Mouse (Mus musculus) adrenal gland (tissue): ENCODE data around the gene Ccdc144b.

Source experiments
- intact Hi-C: fragments of 180-260 bp; cut with DNase I; formaldehyde crosslinking; loops from one replicate; pipeline ENCODE4 v1.15.1; 2025

Ccdc144b gene

DNA sequence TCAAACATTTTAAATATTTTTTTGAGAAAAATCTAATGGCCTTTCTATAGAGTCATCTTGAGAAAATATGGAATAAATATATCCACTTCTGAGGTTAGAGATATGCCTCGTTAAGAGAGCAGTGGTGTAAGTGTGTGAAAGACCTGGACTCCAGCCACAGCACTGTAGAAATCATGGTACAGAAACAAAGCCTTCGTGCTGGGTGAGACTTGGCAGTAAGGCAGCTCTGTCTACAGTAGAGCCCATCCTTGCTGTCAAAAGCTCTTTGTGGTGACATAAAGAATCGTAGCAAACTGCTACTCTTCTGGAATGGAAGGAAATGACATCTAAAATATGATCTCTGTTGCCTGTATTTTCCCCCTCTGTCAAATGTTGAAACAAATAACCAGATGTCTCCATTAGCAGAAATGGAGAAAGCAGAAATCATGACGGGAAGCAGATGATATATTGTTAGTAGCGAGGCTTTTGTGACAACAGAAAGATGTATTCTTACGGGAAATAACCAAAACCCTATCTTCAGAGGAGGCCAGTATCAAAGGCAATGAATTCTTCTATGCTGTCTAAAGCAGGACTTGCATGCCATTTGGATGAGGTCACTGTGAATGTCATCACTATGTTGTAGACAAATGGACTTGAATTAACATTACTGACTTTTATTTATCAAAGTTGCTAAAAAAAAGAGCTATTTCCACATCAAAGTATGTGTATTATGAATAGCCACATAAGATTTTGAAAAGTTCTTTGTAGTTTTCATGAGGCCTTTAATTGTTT, 21.4 kb downstream of the Ccdc144b start:
- intact Hi-C loops = no loop called here

DNA sequence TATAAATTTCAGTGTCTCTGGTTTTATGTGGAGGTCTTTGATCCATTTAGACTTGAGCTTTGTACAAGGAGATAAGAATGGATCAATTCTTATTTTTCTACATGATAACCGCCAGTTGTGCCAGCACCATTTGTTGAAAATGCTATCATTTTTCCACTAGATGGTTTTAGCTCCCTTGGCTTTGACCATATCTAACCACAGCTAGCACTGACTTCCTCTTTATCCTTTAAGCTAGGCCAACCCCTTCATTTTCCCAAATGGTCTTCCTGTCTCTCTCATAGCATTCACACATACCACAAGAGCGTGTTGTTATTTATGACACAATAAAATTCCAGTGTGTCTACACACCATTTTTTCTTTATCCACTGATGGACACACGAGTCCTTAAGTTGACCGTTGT, 23.4 kb downstream of the Ccdc144b start:
- intact Hi-C loops = no loop called here

DNA sequence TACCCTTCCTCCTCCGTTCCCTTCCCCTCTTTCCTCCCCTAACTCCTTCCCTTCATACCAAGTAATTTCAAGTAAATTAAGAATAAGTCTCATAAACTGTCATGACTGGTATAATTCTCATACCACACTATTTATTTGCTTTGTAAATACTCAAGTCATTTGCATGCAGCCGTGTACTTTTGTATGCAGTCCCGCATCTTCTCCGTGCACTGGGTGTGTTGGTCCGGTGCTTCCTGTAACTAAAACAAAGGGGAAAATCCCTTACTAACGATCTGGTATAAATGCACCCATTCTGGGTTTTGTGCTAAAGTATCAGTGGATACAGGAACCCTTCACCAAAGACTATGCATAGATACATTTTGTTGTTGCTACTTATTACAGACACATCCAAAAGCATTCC, 27.6 kb downstream of the Ccdc144b start:
- intact Hi-C loops = no loop called here

DNA sequence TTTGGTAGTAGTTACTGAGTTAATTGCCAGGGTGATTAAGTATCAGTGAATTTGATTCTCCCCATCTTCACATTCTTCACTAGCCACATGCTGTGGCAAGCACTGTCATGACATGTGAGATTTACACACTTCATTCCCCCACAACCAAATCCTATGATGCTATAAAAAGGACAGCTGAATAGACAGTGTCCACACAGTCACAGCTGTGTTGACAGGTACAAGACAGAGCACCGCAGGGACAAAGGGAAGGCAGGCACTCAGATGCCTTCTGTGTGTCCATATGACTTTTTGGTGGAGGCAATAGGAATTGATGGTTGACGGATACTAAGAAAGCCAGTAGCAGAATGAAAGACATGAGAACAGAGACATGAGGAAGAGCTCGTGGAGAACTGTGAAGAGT, 42.1 kb downstream of the Ccdc144b start:
- intact Hi-C loops = no loop called here

DNA sequence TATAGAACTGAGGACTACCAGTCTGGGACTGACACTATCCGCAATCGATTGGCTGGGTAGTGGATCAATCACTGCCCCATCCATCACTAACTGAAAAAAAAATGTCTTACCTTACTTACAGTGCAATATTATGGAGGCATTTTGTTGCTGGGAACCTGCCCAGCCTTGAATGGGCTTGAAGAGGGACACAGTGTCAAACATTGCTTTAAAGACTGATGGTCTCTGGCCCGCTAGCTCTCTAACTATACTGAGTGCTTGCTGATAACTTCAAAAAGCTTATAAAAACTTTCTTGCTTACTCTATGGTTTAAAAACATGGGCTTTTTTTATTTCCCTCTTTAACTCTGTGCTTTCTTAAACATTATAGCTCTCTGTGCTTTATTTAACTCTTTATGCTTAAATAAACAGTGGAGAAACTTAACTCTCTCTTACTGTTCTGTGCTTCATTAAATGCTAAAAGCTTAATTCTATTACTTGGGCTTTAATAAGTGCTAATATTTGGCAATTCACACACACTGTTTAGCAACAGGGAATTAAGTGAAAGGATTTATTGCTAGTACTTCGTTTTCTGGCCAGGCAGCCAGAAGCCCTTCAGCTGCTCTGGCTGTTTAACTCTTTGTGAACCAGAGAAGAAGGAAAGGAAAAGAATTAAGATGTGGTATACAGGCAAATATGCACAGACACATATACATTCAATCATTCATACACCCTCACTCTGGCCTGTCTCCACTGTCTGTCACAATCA, 44.8 kb downstream of the Ccdc144b start:
- intact Hi-C loops = loop anchor here (10.0 kb wide), 1 partner anchor 136 kb away; no protein-coding TSS in a partner anchor

DNA sequence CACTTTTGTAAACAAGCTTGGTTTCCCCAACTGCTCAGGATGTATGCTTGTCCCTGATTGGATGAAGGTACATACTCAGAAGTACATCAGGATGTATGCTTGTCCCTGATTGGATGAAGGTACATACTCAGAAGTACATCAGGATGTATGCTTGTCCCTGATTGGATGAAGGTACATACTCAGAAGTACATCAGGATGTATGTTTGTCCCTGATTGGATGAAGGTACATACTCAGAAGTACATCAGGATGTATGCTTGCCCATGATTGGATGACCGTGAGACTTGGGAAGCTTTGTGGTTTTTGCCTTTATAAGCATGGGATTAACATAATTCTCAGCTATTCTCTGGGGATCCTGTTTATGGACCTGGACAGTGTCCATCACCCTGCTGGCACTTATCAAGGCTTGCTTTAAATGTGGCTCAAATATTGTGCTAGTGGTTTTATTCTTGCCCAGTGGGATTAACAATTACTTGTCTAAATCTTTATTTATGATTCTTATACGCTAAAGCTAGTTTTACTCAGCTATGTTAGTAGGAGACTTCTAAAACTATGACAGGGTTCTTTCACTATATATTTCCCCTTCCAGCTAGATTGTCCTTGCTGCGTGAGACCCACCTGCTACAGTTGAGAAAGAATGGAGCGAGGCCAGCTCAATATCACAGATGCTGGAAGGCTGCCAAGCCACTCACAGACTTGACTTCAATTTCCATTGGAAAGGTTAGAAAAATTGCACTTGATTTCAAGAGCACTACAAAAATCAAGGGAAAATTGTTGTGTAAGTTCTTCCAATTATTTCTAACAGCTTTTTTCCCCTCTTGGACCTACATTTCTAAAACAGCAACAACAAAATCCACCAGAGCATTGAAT, 49.1 kb downstream of the Ccdc144b start:
- intact Hi-C loops = loop anchor here (5.0 to 10.0 kb wide), 2 partner anchors 58 to 141 kb away; no protein-coding TSS in a partner anchor

DNA sequence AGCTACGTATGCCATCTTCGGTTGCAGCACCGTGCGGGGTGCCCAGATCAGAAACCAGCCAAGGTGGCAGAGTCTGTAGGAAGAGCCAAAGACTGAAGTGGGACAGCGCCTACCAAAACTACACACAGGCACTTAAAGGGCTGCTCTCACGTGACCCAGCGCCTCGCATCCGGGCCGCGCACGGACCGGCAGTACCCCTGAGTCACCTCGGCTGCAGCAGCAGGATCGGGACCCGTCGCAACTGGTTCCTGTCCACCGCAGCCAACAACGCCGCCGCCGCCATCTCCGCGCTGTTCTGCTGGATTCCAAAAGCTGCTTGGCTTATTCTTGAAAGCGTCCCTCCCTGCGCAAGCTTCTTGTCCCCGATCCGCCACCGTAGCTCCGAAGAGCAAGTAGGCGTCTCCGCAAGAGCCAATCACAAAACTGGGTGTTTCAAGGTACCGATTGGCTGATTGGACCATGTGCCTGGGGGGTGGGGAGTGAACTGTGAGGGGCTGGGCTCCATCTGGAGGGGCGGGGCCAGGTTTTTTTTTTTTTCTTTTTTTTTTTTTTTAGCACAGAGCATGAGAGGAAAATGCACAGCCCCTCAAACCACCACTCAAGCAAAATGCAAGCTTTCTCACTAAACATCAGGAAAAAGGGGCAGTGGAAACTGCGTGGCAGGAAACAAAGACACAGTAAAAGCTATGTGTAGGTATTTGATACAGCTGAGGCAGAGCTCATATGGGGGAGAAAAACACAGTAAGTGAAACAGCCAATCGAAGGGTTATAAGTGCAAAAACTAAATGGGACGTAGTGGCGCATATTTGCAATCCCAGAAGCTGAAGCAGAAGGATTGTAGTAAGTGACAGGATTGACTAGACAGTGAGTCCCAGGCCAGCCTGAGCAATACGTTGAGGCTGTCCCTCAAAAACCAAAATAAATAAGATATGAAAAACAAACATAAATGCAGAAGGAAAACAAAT, 52.8 kb downstream of the Ccdc144b start, which contains the start of gene Mccc1:
Gene Mccc1 (minus strand): TSS at position 404 of the 965 bp plus-strand sequence.
- intact Hi-C loops = loop anchor here (5.0 to 10.0 kb wide), 2 partner anchors 62 to 144 kb away; no protein-coding TSS in a partner anchor

DNA sequence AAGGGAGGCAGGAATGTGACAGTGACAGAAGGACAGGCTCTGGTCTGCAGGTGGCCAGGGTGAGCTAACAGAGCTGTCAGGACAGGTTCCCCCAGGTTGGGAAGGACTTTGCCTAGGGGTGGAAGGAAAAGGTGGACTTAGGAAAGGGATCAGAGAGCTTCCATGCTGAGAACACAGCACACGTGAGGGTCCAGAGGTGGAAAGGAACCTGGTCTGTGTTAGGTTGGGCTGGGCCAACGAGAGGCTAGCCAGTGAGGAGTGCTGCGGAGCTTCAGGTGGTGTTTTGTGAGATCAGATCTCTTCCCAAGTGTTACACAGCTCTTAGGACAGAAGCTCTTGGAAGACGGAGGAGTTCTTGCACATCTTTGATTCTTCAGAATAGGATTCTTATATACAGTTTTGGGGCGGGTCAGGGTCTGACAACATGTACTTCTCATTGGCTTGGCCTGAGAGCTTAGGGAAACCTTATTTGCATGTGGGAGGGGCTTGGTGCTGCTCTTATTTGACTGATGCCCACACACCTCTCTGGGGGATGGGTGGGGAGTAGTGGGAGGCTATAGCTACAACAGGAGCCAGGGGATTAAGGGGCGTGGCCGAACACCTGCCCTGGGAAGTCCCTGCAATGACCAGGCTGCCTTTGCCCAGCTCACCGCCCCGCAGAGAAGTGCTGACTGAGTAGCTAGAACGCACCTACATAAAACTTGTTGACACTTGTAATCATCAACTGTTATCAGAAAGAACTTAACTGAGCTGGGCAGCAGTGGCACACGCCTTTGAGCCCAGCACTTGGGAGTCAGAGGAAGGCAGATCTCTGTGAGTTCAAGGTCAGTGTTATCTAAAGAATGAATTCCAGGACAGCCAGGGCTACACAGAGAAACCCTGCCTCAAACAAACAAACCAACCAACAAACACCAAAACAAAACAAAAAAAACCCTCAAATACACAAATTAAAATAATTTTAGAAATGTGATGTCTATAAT, 58.5 kb downstream of the Ccdc144b start:
- intact Hi-C loops = no loop called here

DNA sequence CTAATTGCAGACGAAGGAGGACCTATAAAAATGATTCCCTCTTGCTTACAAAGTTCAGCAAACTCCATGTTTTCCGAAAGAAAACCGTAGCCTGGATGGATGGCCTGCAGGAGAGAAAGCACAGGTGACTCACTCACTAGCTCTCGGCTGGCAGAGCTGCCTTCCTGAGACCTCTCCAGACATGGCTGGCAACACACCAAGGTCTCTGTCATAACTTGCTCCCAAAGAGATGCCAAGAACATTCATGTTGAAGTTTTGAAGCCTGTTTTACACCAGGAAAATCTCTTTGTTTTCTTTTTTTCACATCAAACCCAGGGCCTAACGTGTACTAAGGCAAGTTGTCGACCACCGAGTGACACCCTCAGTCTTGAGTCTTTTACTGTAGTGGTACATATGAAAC, 62.6 kb downstream of the Ccdc144b start:
- intact Hi-C loops = no loop called here

DNA sequence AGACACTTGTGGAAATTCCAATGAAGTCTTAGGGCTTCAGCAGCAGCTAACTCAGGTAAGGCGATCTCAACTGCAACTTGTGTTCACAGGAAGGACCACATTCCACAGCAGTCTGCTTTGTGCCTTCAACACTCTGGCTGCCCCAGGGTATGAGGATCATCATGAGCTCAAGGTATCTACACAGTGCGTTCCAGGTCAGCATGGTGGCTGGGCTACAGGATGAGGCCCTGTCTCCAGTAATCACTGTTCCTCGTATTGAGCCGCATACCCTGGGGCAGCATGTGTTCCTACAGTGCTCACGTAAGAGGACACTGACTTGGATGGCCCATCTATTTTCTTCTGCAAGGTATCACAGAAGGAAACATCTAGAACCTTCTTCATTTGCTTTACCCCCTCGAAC, 65.3 kb downstream of the Ccdc144b start:
- intact Hi-C loops = no loop called here

DNA sequence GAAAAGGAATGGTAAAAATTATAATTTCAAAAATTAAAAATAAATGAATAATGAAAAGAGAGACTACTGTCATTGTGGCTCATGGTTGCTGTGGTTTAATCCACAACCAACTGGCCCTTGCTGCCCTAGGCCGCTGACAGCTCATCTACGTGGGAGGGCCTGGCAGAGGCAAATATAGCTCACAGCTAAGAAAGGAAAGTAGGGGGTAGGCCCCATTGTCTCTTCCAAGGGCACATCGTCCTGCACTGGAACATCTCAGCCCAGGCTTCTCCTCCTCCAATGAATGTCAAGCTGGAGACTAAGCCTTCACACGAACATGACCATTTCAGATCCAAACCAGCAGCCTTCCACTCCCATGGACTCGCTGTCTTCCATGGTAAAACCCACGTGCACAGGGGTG, 67.1 kb downstream of the Ccdc144b start:
- intact Hi-C loops = no loop called here

DNA sequence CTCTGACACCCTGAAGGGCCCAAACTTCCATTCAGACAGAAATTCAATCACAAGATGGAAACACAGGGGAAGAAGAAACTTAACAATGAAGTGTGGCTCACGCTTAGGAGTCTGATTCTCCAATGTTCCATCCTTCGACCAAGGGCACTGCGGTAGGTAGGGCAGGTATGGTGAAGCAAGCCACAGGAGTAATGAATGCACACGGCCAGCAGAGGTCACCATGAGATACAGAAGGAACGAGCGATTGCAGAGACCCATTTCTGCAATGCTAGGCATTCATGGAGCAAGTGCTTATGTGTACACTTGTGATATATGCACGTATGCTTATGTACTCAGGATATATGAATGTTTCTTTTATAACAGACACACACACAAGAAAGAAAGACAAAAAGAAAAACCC, 79.8 kb downstream of the Ccdc144b start:
- intact Hi-C loops = loop anchor here (10.0 kb wide), 3 partner anchors 91 to 279 kb away; partner anchors contain the start of gene Acad9

DNA sequence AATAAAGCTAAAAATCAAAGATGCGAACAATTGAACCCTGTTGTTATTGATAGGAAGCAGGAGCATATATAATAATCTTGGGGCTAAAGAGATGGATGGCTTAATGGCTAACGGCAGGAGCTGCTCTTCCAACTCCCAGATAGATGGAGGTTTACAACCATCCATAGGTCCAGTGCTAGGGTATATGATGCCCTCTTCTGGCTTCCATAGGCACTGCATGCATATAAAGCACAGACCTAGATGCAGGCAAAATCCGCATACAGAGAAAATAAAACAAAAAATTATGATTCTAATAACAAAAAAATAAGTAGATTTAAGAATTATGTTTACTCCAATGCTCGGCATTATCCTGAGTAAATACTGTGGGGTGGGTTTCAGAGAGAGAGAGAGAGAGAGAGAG, 80.4 kb downstream of the Ccdc144b start:
- intact Hi-C loops = loop anchor here (10.0 kb wide), 3 partner anchors 92 to 278 kb away; partner anchors contain the start of gene Acad9

DNA sequence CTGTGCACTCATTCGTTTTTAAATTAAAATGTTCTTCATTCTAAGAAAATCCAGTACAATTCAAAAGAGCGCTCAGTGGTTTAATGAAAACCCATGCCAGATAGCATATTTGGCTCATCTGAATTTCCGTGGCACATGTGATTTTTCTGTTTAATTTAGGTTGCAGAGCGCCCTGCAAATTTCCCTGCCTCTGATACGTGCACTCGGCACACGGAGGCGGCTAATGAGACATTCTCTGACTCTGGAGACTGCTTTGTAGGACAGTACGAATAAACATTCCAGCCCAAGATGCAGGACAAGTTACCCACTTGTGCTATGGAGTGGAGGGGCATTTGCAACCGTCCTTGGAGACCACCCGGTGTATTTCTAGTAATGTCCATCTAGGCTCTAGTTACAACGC, 82.2 kb downstream of the Ccdc144b start:
- intact Hi-C loops = loop anchor here (10.0 kb wide), 3 partner anchors 94 to 276 kb away; partner anchors contain the start of gene Acad9

DNA sequence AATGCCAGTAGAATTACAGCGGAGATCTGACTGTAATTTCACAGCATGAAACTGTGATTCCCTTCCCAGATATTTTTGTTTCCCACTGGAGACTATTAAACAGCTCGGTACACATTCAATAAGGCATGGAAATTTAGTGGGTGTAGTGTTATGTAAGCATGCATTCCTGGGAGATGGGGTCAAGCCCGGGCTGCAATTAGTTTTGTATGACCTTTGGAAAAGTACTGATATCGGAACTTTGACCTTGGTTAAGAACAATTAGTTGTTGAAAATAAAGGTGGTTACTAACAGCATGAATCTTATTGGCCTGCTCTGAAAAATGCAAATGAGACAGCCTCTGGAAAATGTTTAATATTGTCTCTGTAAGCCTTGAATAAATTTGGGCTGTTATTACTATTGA, 82.9 kb downstream of the Ccdc144b start:
- intact Hi-C loops = loop anchor here (10.0 kb wide), 3 partner anchors 94 to 276 kb away; partner anchors contain the start of gene Acad9

DNA sequence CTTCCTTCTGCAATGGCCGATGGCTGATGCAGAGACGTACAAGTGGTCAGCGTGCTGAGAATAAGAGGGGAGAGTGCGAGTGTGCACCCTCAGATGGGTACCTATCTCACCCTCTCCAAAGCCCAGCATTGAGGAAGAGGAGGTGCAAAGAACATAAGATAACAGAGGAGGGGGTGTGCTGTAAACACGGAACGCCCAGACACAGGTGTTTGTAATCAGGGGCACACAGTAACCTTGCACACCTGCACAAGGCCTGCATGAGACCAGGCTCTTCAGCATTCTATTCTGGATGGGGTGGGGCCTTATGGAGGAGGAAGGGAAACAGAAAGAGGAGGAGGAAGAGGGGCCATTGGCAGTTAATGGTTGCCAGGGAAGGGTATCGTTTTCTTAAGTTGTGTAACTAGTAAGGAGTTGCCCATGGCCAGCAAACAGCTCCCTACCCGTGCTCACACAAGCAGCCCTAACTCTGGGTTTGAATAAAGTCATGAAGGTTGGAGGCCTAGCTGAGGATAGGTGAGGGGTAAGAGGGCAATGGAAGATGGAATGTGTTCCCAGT, 85.9 kb downstream of the Ccdc144b start:
- intact Hi-C loops = loop anchor here (10.0 kb wide), 1 partner anchor 133 kb away; no protein-coding TSS in a partner anchor

DNA sequence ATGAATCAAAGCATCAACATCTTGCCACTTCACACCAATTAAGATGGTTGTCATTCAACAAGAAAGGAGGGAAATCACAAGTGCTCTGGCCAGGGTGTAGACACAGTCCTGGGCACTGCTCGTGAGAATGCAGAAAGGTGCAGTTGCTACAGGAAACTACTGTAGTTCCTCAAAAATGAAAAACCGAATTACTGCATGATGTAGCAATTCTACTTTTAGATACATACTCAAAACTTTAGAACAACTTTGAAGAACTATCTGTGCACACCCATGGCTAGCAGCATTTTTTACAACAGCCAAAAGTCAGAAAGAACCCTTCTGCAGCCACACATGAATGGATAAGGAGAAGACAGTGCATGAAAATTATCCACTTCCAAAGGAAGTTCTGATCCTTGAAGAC, 86.9 kb downstream of the Ccdc144b start:
- intact Hi-C loops = loop anchor here (10.0 kb wide), 1 partner anchor 132 kb away; no protein-coding TSS in a partner anchor

DNA sequence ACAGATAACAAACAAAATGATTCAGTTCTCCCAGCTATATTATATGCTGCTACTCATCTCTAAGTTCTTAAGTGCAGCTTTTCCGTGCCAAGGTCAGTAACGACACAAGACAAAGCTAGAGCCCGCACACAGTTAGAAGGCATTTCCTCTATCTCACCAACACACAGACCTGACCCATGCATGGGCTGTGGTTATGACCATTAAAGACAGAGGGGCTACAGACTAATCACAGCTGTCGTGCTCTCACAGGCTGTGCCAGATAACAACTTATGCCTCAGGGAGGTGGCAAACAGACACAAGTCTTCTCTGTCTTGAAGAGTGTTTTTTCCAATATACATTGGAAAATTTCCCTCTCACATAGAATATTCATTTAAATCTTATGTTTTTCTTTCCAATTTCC, 88.4 kb downstream of the Ccdc144b start:
- intact Hi-C loops = loop anchor here (10.0 kb wide), 1 partner anchor 130 kb away; no protein-coding TSS in a partner anchor
